ENCODE assay signal across 21 mouse cellular contexts in the genomic region with DNA sequence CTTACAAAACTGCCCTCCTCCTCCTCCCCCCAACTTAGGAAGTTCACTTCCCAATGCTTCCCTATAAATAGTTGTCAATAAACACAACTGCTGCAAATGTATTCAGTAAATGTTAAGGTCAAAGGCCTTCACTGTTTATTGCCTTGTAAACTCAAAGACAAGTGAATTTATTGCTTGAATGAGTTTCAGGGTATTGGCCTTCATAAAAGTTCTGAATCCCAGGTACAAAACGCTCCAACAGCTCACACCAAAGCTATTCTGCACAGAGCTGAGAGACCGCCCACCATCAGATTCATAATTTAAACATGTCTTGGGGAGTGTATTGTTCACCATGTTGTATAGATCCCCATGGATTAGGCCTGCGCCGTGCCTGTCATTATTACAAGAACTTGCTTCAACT. TPM values are rescaled to one million over a fixed set of nuclear protein-coding genes. Genes with fewer than 3 reads are reported as not detected.
A peak's percentile ranks its signal among the peaks of the same experiment; 100 is the strongest.
DNase-seq lines count a peak whose midpoint lies in the region; ATAC-seq lines count a peak whose summit lies in the region.
"Had no signal": no experiment of that assay in that cellular context is flagged by ENCODE, and none has a peak within 500 bp of the region (broad histone marks: within the 10 kb centered on the region; RNA-seq: fewer than 3 reads in every experiment).

No protein-coding gene starts in this region.

- no peak overlapping the region for H3K4me3 ChIP-seq in midbrain, embryonic 11.5 days (ENCODE audit: low read depth, low read length)
- no peak overlapping the region for H3K4me3 ChIP-seq in midbrain, embryonic 14.5 days (replicated peaks; ENCODE audit: low read depth, low read length)
- H3K4me3 ChIP-seq: embryonic facial prominence, embryonic 15.5 days; erythroblast, embryonic 14.5 days; forebrain, embryonic 10.5 days; heart, embryonic 12.5 days; hindbrain, embryonic 10.5 days had no signal

- H3K9ac ChIP-seq in midbrain, embryonic 11.5 days (ENCODE audit: low read length) = no peak overlapping the region
- no peak overlapping the region for H3K9ac ChIP-seq in midbrain, embryonic 14.5 days (replicated peaks; ENCODE audit: low read length)
- H3K9ac ChIP-seq: embryonic facial prominence, embryonic 15.5 days; heart, embryonic 12.5 days; hindbrain, embryonic 14.5 days had no signal

- DNase-seq in midbrain, embryonic 11.5 days (ENCODE audit: low spot score, missing footprints) = peak; percentile 14
- DNase-seq in midbrain, embryonic 14.5 days = no peak
- DNase-seq in hindlimb bud, embryonic 11.5 days (ENCODE audit: extremely low spot score, low read depth, low spot score) = peak; percentile 88
- DNase-seq in large intestine, adult 2 months (ENCODE audit: low read depth, low spot score) = peak; percentile 71
- no peak for DNase-seq in cerebellum, adult 9-10 months
- DNase-seq in spleen, postnatal 14 days (ENCODE audit: low spot score in 2 of 2) = no peak
- DNase-seq: adrenal gland, postnatal 14 days; cerebellum, adult 11-12 months; cerebellum, adult 9-11 months; cerebellum, postnatal 36 days; gastrocnemius, postnatal 10 days had no signal

- no peaks in the 10 kb centered on the region for H3K36me3 ChIP-seq in midbrain, embryonic 11.5 days (ENCODE audit: control insufficient read depth, insufficient read depth, low read length)
- H3K36me3 ChIP-seq in midbrain, embryonic 14.5 days (ENCODE audit: control insufficient read depth, insufficient read depth, low read length) = no peaks in the 10 kb centered on the region
- H3K36me3 ChIP-seq: embryonic facial prominence, embryonic 15.5 days; forebrain, embryonic 10.5 days; heart, embryonic 12.5 days; hindbrain, embryonic 10.5 days had no signal

- no peak for ATAC-seq in midbrain, embryonic 11.5 days (ENCODE audit: low FRiP score)
- no peak for ATAC-seq in midbrain, embryonic 14.5 days (ENCODE audit: low FRiP score, low TSS enrichment)
- ATAC-seq: activated CD4-positive, CD25-positive, alpha-beta regulatory T cell, adult 4 months; forebrain, embryonic 14.5 days; Patski had no signal

- H3K27ac ChIP-seq in midbrain, embryonic 11.5 days (ENCODE audit: low read depth, low read length) = no peak overlapping the region
- H3K27ac ChIP-seq in midbrain, embryonic 14.5 days (replicated peaks; ENCODE audit: low read depth, low read length) = no peak overlapping the region
- H3K27ac ChIP-seq: embryonic facial prominence, embryonic 15.5 days; forebrain, embryonic 10.5 days; hindbrain, embryonic 10.5 days; hindbrain, embryonic 14.5 days had no signal

- H3K4me1 ChIP-seq in midbrain, embryonic 11.5 days (ENCODE audit: control insufficient read depth, insufficient read depth, low read length) = no peaks in the 10 kb centered on the region; the same call in 1 of the 2 replicates
- H3K4me1 ChIP-seq in midbrain, embryonic 14.5 days (ENCODE audit: control insufficient read depth, insufficient read depth, low read length) = 0 out of 2 replicates have a peak, but pooled peaks cover 3% of the 10 kb centered on the region

- H3K27me3 ChIP-seq in midbrain, embryonic 11.5 days (ENCODE audit: control insufficient read depth, insufficient read depth, low read length) = no peaks in the 10 kb centered on the region
- H3K27me3 ChIP-seq in midbrain, embryonic 14.5 days (ENCODE audit: control insufficient read depth, insufficient read depth, low read length) = no peaks in the 10 kb centered on the region
- H3K27me3 ChIP-seq: CH12.LX; embryonic facial prominence, embryonic 15.5 days; heart, embryonic 12.5 days; Patski had no signal

- H3K9me3 ChIP-seq in midbrain, embryonic 11.5 days (ENCODE audit: control insufficient read depth, low read length) = no peaks in the 10 kb centered on the region
- H3K9me3 ChIP-seq in midbrain, embryonic 14.5 days (ENCODE audit: control insufficient read depth, low read length) = no peaks in the 10 kb centered on the region
- H3K9me3 ChIP-seq: embryonic facial prominence, embryonic 15.5 days; forebrain, embryonic 10.5 days; heart, embryonic 12.5 days; hindbrain, embryonic 10.5 days had no signal

- 85% methylated on average over 4 of the region's 4 CpGs for WGBS in midbrain, embryonic 11.5 days
- 44% methylated on average over 4 of the region's 4 CpGs for WGBS in midbrain, embryonic 14.5 days
- WGBS in large intestine, adult 2 months = 17% methylated on average over 4 of the region's 4 CpGs

- H3K4me2 ChIP-seq in midbrain, embryonic 11.5 days = no peak overlapping the region
- H3K4me2 ChIP-seq in midbrain, embryonic 14.5 days (ENCODE audit: low read length) = no peak overlapping the region
- H3K4me2 ChIP-seq: embryonic facial prominence, embryonic 15.5 days; heart, embryonic 12.5 days; hindbrain, embryonic 14.5 days had no signal

RNA-seq across cellular contexts. Expression of gene Cdkn3, which starts 53.9 kb away (rescaled TPM):
- polyA plus RNA-seq in midbrain, embryonic 11.5 days (2014; fragmentation: Nextera tagmentation; extraction: Ambion mirVana) = 47.2 and 53.8 TPM in 2 replicates
- 6.2 and 11.7 TPM in 2 replicates for polyA plus RNA-seq in midbrain, embryonic 14.5 days (2014; fragmentation: Nextera tagmentation; extraction: Ambion mirVana)
- 10.1 and 11.7 TPM in 2 replicates for polyA plus RNA-seq in large intestine, adult 2 months (2012; rRNA removed)

Comparison
In these comparisons a context has a peak if more than half of its experiments do, and no peak if none do; other contexts are left out.
1. DNase-seq: peak in midbrain, embryonic 11.5 days (single experiment), hindlimb bud, embryonic 11.5 days (single experiment) and large intestine, adult 2 months (single experiment); none in midbrain, embryonic 14.5 days (single experiment), cerebellum, adult 9-10 months (single experiment) and spleen, postnatal 14 days (0 of 2).